Mouse (Mus musculus) lung, adult 2 months (tissue): ENCODE results near the gene Olfm1. TPM values are rescaled to one million over a fixed set of nuclear protein-coding genes. Genes with fewer than 3 reads are reported as not detected.
A peak's percentile ranks its signal among the peaks of the same experiment; 100 is the strongest.

Experiments
- DNase-seq: peaks from one replicate; pipeline ENCODE4 v3.0.0; 2022
- H3K4me1 ChIP-seq: fragments of 200-500 bp; 2 replicates; pipeline ENCODE4 v1.6.1; 2011; ENCODE audit warnings: low read length; ENCODE audit not compliant: control insufficient read depth, insufficient read depth
- H3K4me3 ChIP-seq: fragments of 200-500 bp; replicated peaks from 2 replicates; pipeline ENCODE3; 2011; ENCODE audit warnings: low read depth, mild to moderate bottlenecking, control low read depth, low read length; ENCODE audit errors: extremely low read depth
- CTCF ChIP-seq: fragments of 200-500 bp; IDR thresholded peaks from 2 replicates; pipeline ENCODE4 v1.5.1; 2011; ENCODE audit warnings: mild to moderate bottlenecking, low read length, control low read depth; ENCODE audit not compliant: insufficient read depth
- POLR2A ChIP-seq: fragments of 200-500 bp; IDR thresholded peaks from 2 replicates; pipeline ENCODE4 v1.6.1; 2011; ENCODE audit warnings: low read depth, mild to moderate bottlenecking, control low read depth, low read length, borderline replicate concordance; ENCODE audit errors: extremely low read depth
- WGBS: fragments of 180-500 bp; shearing (Covaris S2); methylation state at CpG from one replicate; pipeline ENCODE4 v1.1.7; 2018; 5-methylcytosine and 5-hydroxymethylcytosine counted together
- polyA plus RNA-seq: library from polyadenylated mRNA; depleted of rRNA; stranded (reverse); fragments of >200 nt; gene quantifications from 2 replicates; pipeline ENCODE4 v1.2.3, GENCODE M21; 2012

The Olfm1 gene
- polyA plus RNA-seq, 1 experiment, result 33.7 TPM

DNA sequence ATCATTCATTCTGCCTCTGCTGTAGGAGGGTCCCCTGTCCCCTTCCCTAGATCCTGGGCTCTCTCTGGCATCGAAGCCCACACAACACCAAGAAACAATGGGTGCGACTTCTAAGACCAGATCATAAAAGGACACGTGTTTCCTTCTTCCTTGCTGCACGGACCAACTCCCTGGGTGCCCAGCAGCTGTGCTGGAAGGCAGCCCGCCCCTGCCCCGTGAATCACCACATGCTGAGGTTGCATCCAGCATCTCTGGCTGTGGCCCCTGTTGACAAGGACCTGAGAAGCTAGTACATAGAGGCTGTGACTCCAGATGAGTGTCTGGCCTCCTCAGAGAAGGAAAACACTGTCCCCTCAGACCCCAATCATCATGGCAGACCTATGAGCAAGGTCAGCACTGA is 20.8 kb upstream of the Olfm1 start:
- Histone ChIP-seq H3K4me1 (no peaks in the 10 kb centered on the region), H3K4me3 (no peak overlapping the region)
- TF ChIP-seq CTCF (no peak), POLR2A (no peak)
- no peak for DNase-seq
- WGBS, result 69% methylated on average over 6 of the region's 6 CpGs

DNA sequence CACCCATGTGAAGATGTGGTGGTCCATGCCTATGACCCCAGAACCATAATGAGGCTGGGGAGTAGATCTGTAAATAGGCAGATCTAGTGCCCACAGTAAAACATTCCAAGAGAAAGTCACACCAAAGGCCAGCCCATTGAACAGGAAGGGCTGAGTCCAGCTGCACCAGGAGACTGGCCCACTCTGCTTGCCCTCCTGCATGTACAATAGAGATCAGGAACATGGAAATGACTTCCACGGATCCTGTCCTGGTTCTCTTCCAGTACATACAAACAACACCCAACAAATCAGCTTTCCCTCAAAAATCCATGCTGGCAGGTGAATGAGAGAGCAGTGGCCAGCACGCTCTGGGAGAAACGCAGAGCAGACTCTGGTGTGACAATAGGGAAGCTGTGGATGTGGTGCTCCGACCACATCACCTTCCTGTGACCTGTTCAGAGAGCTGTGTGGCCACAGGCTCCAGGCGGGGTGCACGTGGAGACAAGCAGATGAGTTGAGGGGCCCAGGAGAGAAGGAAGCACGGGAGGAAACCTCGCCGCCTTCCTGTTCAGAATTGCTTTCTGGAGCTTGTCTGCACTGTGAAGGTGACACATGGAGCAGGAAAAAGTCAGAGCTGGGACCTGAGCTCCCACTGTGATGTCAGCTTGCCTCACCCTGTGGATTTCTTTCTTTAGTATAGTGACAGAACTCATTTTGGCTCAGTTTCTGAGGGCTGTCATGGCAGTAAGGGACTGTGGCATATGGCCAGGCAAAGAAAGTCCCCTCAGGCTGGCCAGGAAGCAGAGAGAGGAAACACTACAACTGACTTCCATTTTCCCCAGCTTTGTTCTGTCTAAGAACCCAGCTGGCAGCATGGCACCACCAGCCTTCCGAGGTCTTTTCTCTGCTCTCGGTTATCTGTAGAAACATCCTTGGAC is 19.3 kb upstream of the Olfm1 start:
- WGBS, result 42% methylated on average over 11 of the region's 11 CpGs
- no peaks in the 10 kb centered on the region for H3K4me1 ChIP-seq
- TF ChIP-seq CTCF (no peak), POLR2A (no peak)
- no peak overlapping the region for H3K4me3 ChIP-seq
- no peak for DNase-seq

DNA sequence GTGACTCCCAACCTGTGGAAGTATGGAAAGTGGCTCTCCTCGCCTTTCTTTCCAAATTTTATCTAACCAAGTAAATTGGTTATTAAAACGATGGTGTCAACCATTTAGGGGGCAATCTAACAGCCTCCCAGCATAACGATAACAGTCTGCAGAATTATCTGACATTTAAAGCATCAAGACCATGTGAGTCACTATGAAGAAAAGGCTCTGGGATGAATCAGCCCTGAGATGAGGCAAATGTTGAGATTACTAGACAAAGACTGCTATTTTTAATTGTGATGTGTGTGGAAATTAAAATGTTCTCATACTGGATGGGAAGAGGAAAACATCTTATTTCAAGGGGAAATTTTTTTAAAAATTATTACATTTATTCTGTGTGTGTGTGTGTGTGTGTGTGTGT is 18.4 kb upstream of the Olfm1 start:
- no peaks in the 10 kb centered on the region for H3K4me1 ChIP-seq
- no peak for TF ChIP-seq POLR2A
- WGBS, result 76% methylated on average over 3 of the region's 3 CpGs
- DNase-seq, result no peak
- no peak overlapping the region for H3K4me3 ChIP-seq

DNA sequence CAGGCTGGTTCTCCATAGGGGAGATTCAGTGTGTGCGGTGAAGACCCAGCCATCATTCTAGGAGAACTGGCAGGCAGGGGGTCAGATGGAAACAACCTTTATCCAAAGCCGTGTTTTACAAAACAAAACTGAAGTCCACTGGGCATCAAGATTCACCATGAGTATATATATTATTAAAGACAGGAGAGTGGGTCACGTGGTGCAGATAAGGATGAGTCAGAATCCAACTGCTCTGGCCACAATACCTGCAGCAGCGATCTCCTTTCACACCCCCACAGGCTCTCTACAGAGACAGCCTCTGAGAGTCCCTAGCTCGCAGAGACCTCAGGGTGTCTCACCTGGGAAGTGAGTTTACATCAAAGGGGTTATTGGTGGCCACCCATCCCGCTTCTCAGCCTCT is 14.2 kb upstream of the Olfm1 start:
- 70% methylated on average over 6 of the region's 6 CpGs for WGBS
- no peaks in the 10 kb centered on the region; the same call in 1 of the 2 replicates for H3K4me1 ChIP-seq
- H3K4me3 ChIP-seq, result no peak overlapping the region
- no peak for TF ChIP-seq POLR2A
- no peak for TF ChIP-seq CTCF
- DNase-seq, result no peak

DNA sequence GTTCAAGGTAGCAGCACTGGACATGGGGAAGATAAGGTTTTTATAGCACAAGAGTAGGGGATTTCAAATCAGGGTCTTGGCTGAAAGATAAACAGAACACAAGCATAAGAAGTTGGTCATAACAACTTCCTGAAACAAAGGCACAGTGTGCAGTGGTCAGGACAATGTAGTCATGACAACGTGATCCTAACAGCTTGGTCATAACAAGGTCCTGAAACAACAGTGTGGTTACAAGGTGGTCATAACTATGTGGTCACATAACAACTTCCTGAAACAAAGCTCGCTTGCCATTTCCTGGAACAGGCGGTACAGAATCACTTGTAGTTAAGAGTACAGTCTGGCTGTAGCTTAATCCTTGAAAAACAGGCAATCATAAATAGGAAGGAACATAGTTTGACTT is 12.7 kb upstream of the Olfm1 start:
- 25% methylated on average over 3 of the region's 3 CpGs for WGBS
- no peak for DNase-seq
- H3K4me1 ChIP-seq, result no peaks in the 10 kb centered on the region; the same call in 1 of the 2 replicates
- TF ChIP-seq POLR2A (no peak), CTCF (no peak)
- H3K4me3 ChIP-seq, result no peak overlapping the region

DNA sequence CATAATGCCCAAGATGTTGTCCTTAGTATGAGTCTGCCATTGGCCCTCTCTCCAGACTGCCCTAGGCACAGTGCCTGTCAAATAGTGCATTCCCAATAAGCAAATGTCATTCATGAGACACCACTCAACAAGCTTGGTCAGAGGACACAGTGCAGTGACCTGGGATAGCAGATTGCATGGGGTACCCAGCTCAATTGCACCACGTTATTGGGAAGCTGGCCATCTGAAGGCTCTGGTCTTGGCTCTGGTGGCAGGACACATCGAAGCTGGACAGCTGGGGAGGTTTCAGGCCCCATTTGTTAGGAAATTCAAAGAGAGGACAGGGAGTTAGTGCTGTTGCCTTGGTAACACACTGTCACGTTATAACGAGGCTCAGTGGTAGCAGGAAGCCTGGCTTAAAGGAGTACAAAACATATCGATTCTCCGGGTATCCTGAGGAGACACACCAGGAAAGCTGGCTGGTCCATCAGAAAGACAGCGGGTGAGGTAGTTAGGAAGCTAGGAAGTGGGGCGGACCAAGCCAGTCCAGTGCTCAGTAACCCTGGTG is 4.3 kb upstream of the Olfm1 start:
- Histone ChIP-seq H3K4me3 (no peak overlapping the region), H3K4me1 (no peaks in the 10 kb centered on the region)
- WGBS, result 40% methylated on average over 8 of the region's 8 CpGs
- TF ChIP-seq CTCF, result no peak
- no peak for TF ChIP-seq POLR2A
- DNase-seq, result no peak

DNA sequence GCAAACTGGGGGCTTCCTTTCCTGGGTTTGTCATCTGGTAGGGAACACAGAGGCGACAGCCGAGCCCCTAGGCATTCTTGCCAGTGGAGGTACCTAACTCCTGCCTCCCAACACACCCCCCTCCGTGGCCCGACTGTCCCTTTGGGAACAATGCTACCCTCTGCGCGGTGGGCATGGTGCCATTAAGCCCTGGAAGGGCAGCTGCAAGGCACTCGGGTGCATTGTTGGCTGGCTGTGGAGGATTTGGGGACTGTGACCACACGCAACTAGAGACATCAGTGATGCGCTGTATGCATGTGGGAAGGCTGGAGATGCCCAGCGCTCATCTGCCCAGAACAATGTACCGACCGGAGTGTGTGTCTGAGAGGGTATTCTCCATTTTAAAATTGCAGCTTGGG is 897 bp downstream of the Olfm1 start:
- no peak for TF ChIP-seq CTCF
- no peak for TF ChIP-seq POLR2A
- peak overlapping the region; percentile 35 for H3K4me3 ChIP-seq
- no peaks in the 10 kb centered on the region; the same call in 1 of the 2 replicates for H3K4me1 ChIP-seq
- DNase-seq, result no peak
- WGBS, result 28% methylated on average over 12 of the region's 12 CpGs

DNA sequence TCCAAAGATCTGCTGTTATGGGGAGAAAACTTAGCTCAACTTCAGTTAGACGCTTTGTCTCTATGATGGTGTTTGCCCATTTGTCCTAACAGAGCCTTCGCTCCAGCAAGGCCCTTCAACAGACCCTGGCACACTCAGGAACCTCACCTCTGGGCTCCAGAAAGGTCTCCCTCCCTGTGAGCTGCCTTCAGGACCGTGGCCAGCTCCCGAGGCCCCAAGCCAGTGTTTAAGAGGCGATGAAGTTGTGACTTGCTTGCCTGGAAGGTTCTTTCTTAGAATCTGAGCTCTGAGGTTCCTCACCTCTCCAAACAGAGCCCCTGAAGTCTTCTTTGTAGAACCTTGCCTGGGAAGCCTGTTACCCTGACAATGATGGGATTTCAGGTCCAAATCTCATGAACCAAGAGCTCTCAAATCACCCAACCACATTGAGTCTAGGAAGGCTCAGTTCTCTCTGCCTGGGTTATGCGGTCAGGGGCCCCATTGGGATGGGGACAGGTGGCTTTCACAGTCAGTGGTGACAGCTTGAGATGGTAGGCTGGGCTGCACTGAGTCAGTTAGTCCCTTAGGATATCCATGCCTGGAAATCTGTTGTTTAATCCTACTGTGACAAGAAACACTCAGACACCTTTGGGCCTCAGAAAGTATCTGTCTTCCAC is 2.3 kb downstream of the Olfm1 start:
- 48% methylated on average over 6 of the region's 6 CpGs for WGBS
- Histone ChIP-seq H3K4me3 (no peak overlapping the region), H3K4me1 (no peaks in the 10 kb centered on the region; the same call in 1 of the 2 replicates)
- no peak for DNase-seq
- no peak for TF ChIP-seq POLR2A
- TF ChIP-seq CTCF, result no peak

DNA sequence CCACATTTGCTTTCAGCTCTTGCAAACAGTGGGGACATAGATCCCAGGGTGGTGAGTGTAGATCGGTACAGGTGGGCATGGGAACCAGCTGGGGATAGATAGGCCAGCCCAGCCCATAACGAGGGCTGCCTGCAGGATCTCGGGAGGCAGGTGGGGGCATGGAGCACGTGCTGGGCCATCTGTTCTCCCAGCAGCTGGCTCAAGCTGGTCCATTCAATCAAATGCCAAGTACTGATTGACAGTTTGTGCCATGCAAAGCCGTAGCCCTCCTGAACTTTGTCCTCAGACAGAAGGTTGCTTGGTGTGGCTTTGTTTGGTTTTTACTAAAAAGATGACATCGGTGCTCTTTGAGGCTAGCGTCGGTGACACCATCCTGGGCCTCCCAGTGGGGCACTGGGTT is 2.9 kb downstream of the Olfm1 start:
- 76% methylated on average over 8 of the region's 8 CpGs for WGBS
- no peak for DNase-seq
- TF ChIP-seq POLR2A, result no peak
- no peak for TF ChIP-seq CTCF
- no peaks in the 10 kb centered on the region; the same call in 1 of the 2 replicates for H3K4me1 ChIP-seq
- H3K4me3 ChIP-seq, result no peak overlapping the region

DNA sequence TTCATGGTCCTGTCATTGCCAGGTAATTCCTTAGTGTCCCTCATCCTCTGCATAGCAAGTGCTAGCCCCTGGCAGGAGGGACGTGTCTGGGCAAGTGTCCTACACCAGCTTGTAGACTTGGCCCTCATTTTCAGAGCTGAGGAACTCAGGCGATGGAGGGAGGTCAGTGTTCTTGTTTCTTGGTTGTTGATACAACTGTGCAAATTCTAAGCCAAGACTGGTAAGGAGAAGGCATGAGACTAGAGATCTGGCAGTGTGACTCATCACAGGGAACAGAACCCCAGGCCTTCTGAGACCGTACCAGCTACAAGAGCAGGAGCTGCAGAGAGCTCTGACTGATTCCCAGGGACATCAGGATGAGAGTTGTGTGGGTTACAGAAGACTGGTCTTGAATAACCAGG is 8.6 kb downstream of the Olfm1 start:
- TF ChIP-seq POLR2A (no peak), CTCF (no peak)
- Histone ChIP-seq H3K4me1 (peaks cover 3% of the 10 kb centered on the region; the same call in 1 of the 2 replicates), H3K4me3 (no peak overlapping the region)
- DNase-seq, result no peak
- whole genome bisulfite sequencing, result 69% methylated on average over 3 of the region's 3 CpGs
